Mouse (Mus musculus): ENCODE measurements around the gene Ppbp.

Gene Ppbp

GRCm38 (mm10) chr5:90768218-90768617, at the start of gene Ppbp:
Gene Ppbp (plus strand): TSS chr5:90768518.
- no peak for DNase-seq

- DNase-seq: no peak
Measured at GRCm38 (mm10) chr5:90722656-90723055, 45.7 kb upstream of the Ppbp start.

- DNase-seq: no peak
Measured at GRCm38 (mm10) chr5:90728254-90728653, 40.1 kb upstream of the Ppbp start.

- DNase-seq: no peak
Measured at GRCm38 (mm10) chr5:90731480-90731879, 36.8 kb upstream of the Ppbp start.

- no peak for DNase-seq
Measured at GRCm38 (mm10) chr5:90742029-90742428, 26.3 kb upstream of the Ppbp start.

- DNase-seq: no peak
Measured at GRCm38 (mm10) chr5:90753934-90754333, 14.4 kb upstream of the Ppbp start.

GRCm38 (mm10) chr5:90758020-90758605, 10.2 kb upstream of the Ppbp start:
- no peak for DNase-seq

GRCm38 (mm10) chr5:90759077-90760065, 8.9 kb upstream of the Ppbp start, which contains the start of gene Cxcl5:
Gene Cxcl5 (plus strand): TSS chr5:90759360.
- no peak for DNase-seq

- DNase-seq: no peak
Measured at GRCm38 (mm10) chr5:90760303-90760702, 8.0 kb upstream of the Ppbp start.

- DNase-seq: no peak
Measured at GRCm38 (mm10) chr5:90760844-90761243, 7.5 kb upstream of the Ppbp start.

GRCm38 (mm10) chr5:90761834-90762233, 6.5 kb upstream of the Ppbp start:
- DNase-seq: no peak

GRCm38 (mm10) chr5:90763912-90764665, 4.2 kb upstream of the Ppbp start:
- DNase-seq: no peak

GRCm38 (mm10) chr5:90765821-90766606, 2.3 kb upstream of the Ppbp start:
- no peak for DNase-seq

GRCm38 (mm10) chr5:90771369-90771768, 3.1 kb downstream of the Ppbp start:
- no peak for DNase-seq

GRCm38 (mm10) chr5:90771880-90772653, 3.7 kb downstream of the Ppbp start, which contains the start of gene Pf4:
Gene Pf4 (plus strand): TSS chr5:90772435.
- DNase-seq: no peak

- DNase-seq: no peak
Measured at GRCm38 (mm10) chr5:90775562-90775961, 7.2 kb downstream of the Ppbp start.

- no peak for DNase-seq
Measured at GRCm38 (mm10) chr5:90777621-90778020, 9.3 kb downstream of the Ppbp start.

- no peak for DNase-seq
Measured at GRCm38 (mm10) chr5:90778856-90779255, 10.5 kb downstream of the Ppbp start.

GRCm38 (mm10) chr5:90783697-90784096, 15.4 kb downstream of the Ppbp start:
- DNase-seq: no peak

- peak; percentile 2 for DNase-seq
Measured at GRCm38 (mm10) chr5:90785659-90786588, 17.6 kb downstream of the Ppbp start, which contains the start of gene Cxcl3. Gene Cxcl3 (plus strand): TSS chr5:90786103.
